Mouse (Mus musculus): ENCODE data around the gene Cep70. TPM values are rescaled to one million over a fixed set of nuclear protein-coding genes. Genes with fewer than 3 reads are reported as not detected.

Gene Cep70
- polyA plus RNA-seq, 1 experiment from 2014 or later = 9.1 TPM

DNA sequence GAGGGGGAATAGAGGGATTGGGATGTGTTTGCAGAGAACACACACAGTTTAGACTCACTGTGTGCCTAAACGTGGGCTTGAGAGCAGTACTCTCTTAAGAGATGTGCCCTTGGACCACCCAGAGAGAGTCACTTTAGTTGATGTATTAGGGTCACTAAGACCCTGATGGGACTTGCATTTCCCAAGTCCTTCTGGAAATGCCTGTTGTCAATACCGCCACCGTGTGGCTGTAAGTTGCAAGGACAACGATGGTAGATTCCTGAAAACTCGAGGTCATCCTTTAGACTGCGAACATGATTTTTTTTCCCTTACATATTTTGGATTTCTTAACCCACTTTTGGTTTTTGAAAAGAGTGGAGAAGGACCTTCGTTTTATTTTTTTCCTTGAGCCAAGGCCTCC, 1.1 kb upstream of the Cep70 start:
- in situ Hi-C loops (cut with MboI; ENCODE audit: low pct_unique_long_range_greater_than_20kb) = loop anchor here (5.0 kb wide), 1 partner anchor 180 kb away; no protein-coding TSS in a partner anchor
- no peak for ATAC-seq
- peak; percentile 80 for TF ChIP-seq CTCF (IDR thresholded peaks at IDR 0.05)
- CTCF ChIA-PET = interaction anchor here (0.7 to 6.2 kb wide), 14 partner anchors 59 to 318 kb away, joined by 3 to 70 read pairs (median 4); partner anchors contain the start of genes Esyt3, Nme9 and Pik3cb
- POLR2A ChIA-PET = no interaction called here
- DNase-seq (ENCODE audit: low read depth, low spot score) = no peak
- no peaks in the 10 kb centered on the region for H3K27me3 ChIP-seq

DNA sequence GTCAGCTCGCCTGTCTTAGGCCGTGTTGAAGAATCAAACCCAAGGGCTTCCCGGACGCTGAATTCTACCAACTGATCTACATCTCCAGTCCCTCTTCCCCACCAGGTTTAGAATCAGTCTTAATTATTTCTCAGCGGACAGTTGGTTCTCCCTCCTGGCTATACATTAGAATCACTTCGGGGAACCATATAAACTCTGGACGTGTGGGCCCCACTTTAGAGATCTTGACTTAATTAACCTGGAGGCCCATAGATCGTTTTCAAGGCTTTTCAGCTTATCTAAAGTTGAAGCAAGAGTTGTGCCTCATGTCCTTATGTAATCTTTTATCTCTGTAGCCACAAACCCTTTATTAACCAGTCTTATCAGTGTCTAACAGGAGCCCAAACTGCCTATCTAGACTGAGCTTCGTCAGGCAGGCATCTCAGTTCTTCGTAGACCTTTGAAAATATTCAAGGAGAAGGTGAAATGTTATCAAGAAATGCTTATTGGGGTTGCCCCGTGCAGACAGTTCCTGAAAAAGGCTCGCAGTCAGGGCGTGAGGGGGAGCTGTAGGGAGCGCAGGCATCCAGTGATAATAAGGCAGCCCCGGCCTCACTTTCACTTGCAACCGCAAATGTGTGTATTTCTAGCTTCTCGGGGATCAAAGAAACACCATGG, 506 bp upstream of the Cep70 start:
- no peak for TF ChIP-seq CTCF (IDR thresholded peaks at IDR 0.05)
- no peaks in the 10 kb centered on the region for H3K27me3 ChIP-seq
- CTCF ChIA-PET = interaction anchor here (0.7 to 6.2 kb wide), 14 partner anchors 59 to 318 kb away, joined by 3 to 70 read pairs (median 4); partner anchors contain the start of genes Esyt3, Nme9 and Pik3cb
- POLR2A ChIA-PET = interaction anchor here (0.6 to 0.9 kb wide), 2 partner anchors 103 to 180 kb away, joined by 3 to 4 read pairs; no protein-coding TSS in a partner anchor
- in situ Hi-C loops (cut with MboI; ENCODE audit: low pct_unique_long_range_greater_than_20kb) = loop anchor here (5.0 kb wide), 1 partner anchor 180 kb away; no protein-coding TSS in a partner anchor
- ATAC-seq (no peak), DNase-seq (ENCODE audit: low read depth, low spot score) (no peak)

DNA sequence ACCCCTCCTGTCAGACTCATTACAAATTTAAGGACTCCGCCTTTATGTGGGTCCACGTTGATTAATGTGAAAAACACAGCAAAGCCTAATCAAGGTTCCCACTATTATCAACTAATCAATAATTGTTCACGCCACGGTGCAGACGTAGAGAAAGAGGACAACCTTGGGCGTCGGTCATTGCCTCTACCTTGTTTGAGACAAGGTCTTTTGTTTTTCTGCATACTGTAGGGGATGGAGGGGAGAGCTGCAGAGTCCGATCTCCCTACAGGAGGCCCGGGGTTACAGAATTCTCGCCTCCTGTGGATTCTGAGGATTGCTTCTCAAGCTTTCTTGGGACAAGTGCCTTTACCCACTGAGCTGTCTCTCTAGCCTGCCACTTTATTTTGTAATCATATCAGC, 727 bp downstream of the Cep70 start:
- ChIA-PET POLR2A (interaction anchor here (0.5 to 1.0 kb wide), 2 partner anchors 15 to 103 kb away, joined by 3 to 4 read pairs; no protein-coding TSS in a partner anchor), CTCF (interaction anchor here (2.2 to 6.2 kb wide), 3 partner anchors 132 to 264 kb away, joined by 7 to 70 read pairs (median 15); no protein-coding TSS in a partner anchor)
- DNase-seq (ENCODE audit: low read depth, low spot score) (no peak), ATAC-seq (no peak)
- no peak for TF ChIP-seq CTCF (IDR thresholded peaks at IDR 0.05)
- in situ Hi-C loops (cut with MboI; ENCODE audit: low pct_unique_long_range_greater_than_20kb) = loop anchor here (5.0 kb wide), 1 partner anchor 182 kb away; no protein-coding TSS in a partner anchor
- no peaks in the 10 kb centered on the region for H3K27me3 ChIP-seq

DNA sequence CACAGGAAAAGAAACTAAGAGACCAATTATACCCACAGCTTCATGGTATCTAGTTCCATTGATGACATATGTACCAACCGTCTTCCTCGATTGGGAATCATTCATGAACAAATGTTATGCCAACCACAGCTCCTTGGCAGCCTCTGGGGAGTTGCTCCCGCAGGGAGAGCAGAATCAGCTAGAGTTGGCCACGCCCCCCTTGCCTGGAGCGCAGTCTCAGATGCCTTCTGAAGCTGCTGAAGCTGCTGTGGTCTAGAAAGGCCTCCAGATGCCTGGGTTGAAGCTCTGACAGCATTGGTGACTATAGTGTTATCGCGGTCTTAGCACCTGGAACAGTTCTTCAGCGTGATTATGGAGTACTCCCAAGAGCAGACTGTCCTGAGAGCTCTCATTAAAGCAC, 5.1 kb downstream of the Cep70 start:
- ChIA-PET CTCF (no interaction called here), POLR2A (no interaction called here)
- no peaks in the 10 kb centered on the region for H3K27me3 ChIP-seq
- TF ChIP-seq CTCF (IDR thresholded peaks at IDR 0.05) = no peak
- in situ Hi-C loops (cut with MboI; ENCODE audit: low pct_unique_long_range_greater_than_20kb) = no loop called here
- DNase-seq (ENCODE audit: low read depth, low spot score) (no peak), ATAC-seq (no peak)

DNA sequence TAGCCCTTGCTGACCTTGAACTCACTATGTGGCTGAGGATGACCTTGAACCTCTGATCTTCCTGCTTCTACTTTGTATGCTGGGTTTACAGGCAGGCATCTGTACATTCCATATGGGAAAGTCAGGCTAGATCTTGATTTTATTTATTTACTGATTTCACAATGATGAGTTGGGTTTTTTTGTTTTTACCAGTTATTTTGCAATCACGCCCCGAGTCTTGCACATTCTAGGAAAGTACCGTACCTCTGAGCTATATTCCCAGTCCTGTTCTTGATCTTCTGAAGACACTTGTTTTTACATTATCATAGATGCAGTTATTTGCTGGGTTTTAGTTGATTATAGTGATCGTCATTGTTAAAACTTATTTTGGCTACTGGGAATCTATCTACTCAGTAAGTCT, 5.7 kb downstream of the Cep70 start:
- ChIA-PET CTCF (no interaction called here), POLR2A (no interaction called here)
- H3K27me3 ChIP-seq = no peaks in the 10 kb centered on the region
- ATAC-seq (no peak), DNase-seq (ENCODE audit: low read depth, low spot score) (no peak)
- no peak for TF ChIP-seq CTCF (IDR thresholded peaks at IDR 0.05)
- in situ Hi-C loops (cut with MboI; ENCODE audit: low pct_unique_long_range_greater_than_20kb) = no loop called here

DNA sequence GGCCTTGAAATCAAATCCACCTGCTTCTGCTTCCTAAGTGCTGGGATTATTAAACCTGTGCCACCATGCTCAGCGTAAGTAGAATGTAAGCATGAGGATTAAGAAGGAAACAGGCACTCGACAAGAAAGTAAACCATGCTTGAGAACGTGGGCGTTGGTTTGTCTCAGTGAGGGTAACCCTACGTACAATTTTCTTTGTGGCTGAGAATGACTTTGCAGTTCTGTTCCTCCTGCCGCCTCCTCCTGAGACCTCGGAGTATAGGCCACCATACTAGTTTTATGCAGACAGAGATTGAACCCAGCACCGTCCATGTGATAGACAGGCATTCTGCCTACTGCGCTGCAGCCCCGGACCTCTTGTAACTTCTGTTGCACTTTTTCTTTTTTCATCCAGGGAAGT, 10.7 kb downstream of the Cep70 start:
- DNase-seq (ENCODE audit: low read depth, low spot score) = no peak
- no peak for TF ChIP-seq CTCF (IDR thresholded peaks at IDR 0.05)
- in situ Hi-C loops (cut with MboI; ENCODE audit: low pct_unique_long_range_greater_than_20kb) = loop anchor here (5.0 to 10.0 kb wide), 2 partner anchors 113 to 201 kb away; partner anchors contain the start of gene Nme9
- POLR2A ChIA-PET = no interaction called here
- CTCF ChIA-PET = no interaction called here
- H3K27me3 ChIP-seq = no peaks in the 10 kb centered on the region
- ATAC-seq = no peak

DNA sequence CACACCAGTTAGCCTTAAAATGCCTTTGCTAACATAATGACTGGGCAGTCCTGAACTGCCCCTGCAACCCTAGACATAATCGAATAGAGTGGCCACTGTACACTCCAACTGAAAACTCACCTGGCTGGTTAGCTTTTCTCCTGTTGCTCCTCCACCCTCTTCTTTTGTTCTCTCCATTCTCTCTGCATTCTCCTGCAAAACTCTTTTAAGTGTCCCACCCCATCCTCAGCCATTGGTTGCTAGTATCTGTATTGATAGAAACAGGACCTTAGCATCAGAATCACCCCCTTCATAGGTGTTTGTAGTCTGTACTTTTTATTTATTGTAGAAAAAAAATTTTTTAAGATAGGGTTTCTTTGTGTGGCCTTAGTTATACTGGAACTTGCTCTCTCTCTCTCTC, 13.0 kb downstream of the Cep70 start:
- H3K27me3 ChIP-seq = no peaks in the 10 kb centered on the region
- POLR2A ChIA-PET = no interaction called here
- ATAC-seq (no peak), DNase-seq (ENCODE audit: low read depth, low spot score) (no peak)
- TF ChIP-seq CTCF (IDR thresholded peaks at IDR 0.05) = no peak
- in situ Hi-C loops (cut with MboI; ENCODE audit: low pct_unique_long_range_greater_than_20kb) = loop anchor here (10.0 kb wide), 1 partner anchor 199 kb away; the partner anchor contains the start of gene Nme9
- CTCF ChIA-PET = no interaction called here

DNA sequence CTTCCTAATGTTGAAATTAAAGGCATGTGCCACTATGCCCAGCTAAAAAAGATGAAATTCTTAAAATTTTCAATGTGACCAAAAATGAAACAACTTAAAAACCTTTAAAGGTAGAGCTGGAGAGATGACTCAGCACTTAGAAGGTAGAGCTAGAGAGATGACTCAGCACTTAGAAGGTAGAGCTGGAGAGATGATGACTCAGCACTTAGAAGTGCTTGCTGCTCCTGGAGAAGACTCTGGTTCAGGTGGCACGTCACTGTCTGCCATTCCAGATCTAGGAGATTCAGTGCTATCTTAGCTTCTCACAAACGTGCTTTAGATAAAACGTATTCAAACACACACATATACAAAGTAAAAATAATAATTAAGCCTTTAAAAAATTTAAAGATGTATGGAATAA, 13.7 kb downstream of the Cep70 start:
- no peak for DNase-seq (ENCODE audit: low read depth, low spot score)
- no peaks in the 10 kb centered on the region for H3K27me3 ChIP-seq
- ChIA-PET POLR2A (no interaction called here), CTCF (no interaction called here)
- in situ Hi-C loops (cut with MboI; ENCODE audit: low pct_unique_long_range_greater_than_20kb) = loop anchor here (10.0 kb wide), 1 partner anchor 198 kb away; the partner anchor contains the start of gene Nme9
- ATAC-seq = no peak
- no peak for TF ChIP-seq CTCF (IDR thresholded peaks at IDR 0.05)

DNA sequence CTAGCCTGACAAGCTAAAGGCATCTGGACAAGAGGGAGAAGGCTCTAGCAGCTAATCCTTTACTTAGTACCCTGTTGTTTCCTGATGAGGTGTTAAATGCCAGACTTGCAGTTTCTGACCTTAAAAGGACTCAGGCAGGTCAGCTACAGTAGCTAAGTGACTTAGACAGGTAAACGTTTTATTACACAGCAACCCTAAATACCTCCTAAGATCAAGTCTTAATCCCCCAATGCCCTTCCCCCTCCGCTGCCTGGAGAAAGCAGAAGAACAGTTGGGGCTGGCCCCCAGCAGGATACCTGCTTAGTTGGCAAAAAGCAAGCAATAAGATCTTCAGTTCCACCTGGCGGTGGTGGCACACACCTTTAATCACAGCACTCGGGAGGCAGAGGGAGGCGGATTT, 15.7 kb downstream of the Cep70 start:
- ATAC-seq = no peak
- no peaks in the 10 kb centered on the region for H3K27me3 ChIP-seq
- ChIA-PET CTCF (no interaction called here), POLR2A (interaction anchor here (0.9 kb wide), 1 partner anchor 15 kb away, joined by 4 read pairs; no protein-coding TSS in a partner anchor)
- no peak for DNase-seq (ENCODE audit: low read depth, low spot score)
- in situ Hi-C loops (cut with MboI; ENCODE audit: low pct_unique_long_range_greater_than_20kb) = loop anchor here (10.0 kb wide), 1 partner anchor 196 kb away; the partner anchor contains the start of gene Nme9
- TF ChIP-seq CTCF (IDR thresholded peaks at IDR 0.05) = no peak

DNA sequence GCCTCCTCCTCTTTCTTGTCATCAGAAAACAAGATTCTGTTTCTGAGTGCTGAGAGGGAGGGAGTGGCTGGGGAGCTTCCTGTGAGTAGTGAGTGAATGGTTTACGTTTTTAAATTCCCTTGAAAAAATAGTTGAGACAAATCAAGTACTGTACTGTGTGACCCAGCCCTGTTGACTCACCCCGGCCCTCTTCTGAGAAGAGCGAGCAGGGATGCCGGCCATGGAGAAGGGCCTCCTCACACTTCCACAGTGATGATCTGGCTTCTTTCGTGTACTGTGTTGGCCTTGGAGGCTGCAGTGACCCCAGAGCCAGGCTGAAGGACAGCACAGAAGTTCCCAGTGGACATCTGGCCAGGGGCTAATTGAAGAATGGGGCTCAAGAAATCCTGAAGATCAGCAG, 61.1 kb downstream of the Cep70 start:
- CTCF ChIA-PET = no interaction called here
- H3K27me3 ChIP-seq = no peaks in the 10 kb centered on the region
- ATAC-seq (no peak), DNase-seq (ENCODE audit: low read depth, low spot score) (no peak)
- no peak for TF ChIP-seq CTCF (IDR thresholded peaks at IDR 0.05)
- in situ Hi-C loops (cut with MboI; ENCODE audit: low pct_unique_long_range_greater_than_20kb) = no loop called here
- POLR2A ChIA-PET = no interaction called here

DNA sequence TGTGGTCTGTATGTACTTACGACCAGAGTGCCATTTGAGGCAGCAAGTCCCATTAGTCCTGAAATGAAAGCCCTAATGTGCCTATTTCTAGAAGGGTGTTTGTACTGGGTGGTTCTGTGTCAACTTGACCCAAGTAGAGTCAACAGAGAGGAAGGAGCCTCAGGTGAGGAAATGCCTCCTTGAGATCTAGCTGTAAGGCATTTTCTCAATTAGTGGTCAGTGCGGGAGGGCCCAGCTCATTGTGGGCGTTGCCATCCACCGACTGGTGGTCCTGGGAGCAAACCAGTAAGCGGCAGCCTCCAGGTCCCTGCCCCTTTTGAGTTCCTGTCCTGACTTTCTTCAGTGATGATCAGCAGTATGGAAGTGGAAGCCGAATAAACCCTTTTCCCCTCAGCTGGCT, 63.1 kb downstream of the Cep70 start:
- POLR2A ChIA-PET = no interaction called here
- DNase-seq (ENCODE audit: low read depth, low spot score) (no peak), ATAC-seq (no peak)
- no peak for TF ChIP-seq CTCF (IDR thresholded peaks at IDR 0.05)
- in situ Hi-C loops (cut with MboI; ENCODE audit: low pct_unique_long_range_greater_than_20kb) = no loop called here
- CTCF ChIA-PET = no interaction called here
- H3K27me3 ChIP-seq = no peaks in the 10 kb centered on the region
